Mouse (Mus musculus) urinary bladder, postnatal 25 days (tissue): ENCODE measurements at regions not wholly inside any gene's neighbourhood (a gene's known extent, or its start where the extent isn't known, plus 50 kb on each side); places are given as distances from the start of the nearest gene placed in this dataset.

Experiments used
- DNase-seq: peaks from one replicate; pipeline ENCODE4 v3.0.0; 2022; ENCODE audit warnings: low spot score

GRCm38 (mm10) chr8:35237279-35237678 lies 528.3 kb upstream of the Gm19410 start:
- DNase-seq: no peak

DNA sequence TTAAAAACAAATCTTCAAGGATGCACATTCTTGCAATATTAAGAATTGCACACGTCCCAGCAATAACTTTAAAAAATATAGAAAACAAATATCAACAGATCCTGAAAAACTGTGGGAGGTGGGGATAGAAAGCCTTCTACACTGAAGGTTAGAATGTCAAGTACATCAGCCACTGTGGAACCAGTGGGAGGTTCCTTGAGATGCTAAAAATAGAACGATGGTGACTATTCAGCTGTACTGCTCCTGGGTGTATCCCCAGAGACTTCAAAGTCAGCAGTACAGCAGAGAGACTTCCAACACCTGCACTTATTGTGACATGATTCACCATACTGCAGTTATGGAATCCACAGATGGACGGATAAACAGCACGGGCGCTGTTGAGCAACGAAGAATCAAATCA lies 524.7 kb upstream of the Gm19410 start:
- DNase-seq: no peak

DNA sequence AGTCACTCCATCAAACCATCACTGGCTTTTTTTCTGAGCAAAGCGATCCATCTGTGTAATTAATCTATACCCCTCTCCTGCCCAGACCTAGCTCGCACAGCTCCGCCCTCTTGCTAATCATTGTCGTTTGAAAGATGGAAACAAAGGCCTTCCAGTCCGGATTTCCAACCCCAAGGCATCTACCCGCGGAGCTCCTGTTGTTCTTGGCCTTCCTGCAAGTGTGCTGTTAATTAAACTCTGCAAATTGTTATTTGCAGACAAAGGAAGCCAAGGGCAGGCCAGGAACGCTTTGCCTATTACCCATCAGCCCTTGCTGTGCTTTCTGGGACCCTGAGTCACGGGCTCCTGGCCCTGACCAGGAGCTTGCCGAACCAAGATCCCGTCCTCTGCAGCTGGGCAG lies 522.0 kb upstream of the Gm19410 start:
- no peak for DNase-seq

- no peak for DNase-seq
Observed at GRCm38 (mm10) chr8:35249747-35250375, 515.7 kb upstream of the Gm19410 start.

DNA sequence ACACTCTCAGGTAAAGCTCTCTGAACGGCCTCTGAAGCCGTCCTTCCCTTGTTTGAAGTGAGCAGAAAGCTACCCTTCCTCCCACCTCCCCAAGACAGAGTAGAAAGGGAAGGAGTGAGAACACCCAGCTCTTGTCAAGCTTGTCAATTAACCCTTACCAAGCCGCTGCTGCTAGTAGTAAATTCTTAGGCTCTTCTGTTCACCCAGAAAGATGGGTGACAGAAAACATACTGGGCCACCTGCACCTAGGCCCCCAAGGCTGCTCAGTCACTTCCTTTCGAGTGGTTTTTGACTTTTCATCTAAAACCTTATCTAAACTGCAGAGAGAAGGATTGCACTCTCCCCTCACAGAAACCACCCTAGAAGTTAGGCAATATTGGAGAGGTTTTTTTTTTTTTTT lies 514.9 kb upstream of the Gm19410 start:
- DNase-seq: no peak

DNA sequence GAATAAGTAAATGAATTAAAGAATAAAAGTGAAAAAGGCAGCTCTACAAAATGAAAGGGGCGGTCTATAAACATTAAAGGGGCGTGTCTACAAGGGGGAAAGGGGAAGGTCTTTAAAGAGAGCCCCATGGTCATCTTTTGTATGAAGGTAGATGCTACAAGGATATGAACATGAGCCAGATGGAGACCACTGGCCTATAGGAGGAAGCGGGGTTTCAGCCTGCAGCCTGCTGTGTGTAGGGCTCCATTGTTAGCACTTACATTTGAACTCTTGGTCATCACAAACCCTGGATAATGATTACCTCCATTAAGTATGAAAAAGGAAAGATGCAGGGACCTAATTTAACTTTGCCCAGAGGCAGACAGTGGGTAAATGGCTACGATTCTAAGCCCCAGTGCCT lies 511.6 kb upstream of the Gm19410 start:
- DNase-seq: no peak

- no peak for DNase-seq
Observed at GRCm38 (mm10) chr8:35255327-35255726, 510.3 kb upstream of the Gm19410 start.

DNA sequence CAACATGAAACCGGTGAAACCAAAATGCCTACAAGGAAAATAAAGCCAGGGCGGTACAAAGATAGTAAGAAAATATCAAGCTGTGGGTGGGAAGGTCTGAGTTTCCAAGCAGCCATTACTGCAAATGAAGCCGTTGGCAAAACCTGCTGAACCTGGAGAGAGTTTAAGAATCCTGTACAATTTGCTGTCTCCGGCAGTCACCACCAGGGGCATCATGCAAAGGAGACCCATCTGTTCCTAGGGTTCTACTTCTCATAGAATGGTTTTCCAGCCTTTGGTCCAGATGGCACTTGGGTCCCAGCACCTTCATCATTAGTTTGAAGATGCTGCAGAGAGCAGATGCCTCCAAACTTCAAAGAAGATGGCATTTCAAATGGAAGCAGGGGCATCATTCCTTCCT lies 508.6 kb upstream of the Gm19410 start:
- no peak for DNase-seq

GRCm38 (mm10) chr8:35268221-35268620 lies 497.4 kb upstream of the Gm19410 start:
- no peak for DNase-seq

GRCm38 (mm10) chr8:35268986-35269385 lies 496.6 kb upstream of the Gm19410 start:
- no peak for DNase-seq

DNA sequence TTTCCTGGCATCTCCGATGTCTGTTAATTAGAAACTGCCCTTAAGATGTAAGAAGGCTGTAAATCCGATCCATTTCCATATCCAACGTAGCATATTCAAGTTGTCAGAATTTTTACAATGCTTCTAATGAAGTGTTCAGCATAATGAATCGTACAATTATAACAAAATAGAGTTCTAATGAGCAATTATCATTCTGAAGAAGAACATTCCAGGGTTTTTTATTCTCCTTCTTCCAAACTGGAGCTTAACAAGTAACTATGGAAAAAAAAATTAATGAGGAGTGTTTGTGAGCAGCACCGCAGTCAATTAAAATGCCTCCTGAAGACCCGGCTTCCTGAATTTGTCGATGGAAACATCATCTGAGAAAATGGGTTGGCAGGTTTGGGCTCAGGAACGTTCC lies 489.6 kb upstream of the Gm19410 start:
- no peak for DNase-seq

GRCm38 (mm10) chr8:35276460-35276859 lies 489.1 kb upstream of the Gm19410 start:
- no peak for DNase-seq

DNA sequence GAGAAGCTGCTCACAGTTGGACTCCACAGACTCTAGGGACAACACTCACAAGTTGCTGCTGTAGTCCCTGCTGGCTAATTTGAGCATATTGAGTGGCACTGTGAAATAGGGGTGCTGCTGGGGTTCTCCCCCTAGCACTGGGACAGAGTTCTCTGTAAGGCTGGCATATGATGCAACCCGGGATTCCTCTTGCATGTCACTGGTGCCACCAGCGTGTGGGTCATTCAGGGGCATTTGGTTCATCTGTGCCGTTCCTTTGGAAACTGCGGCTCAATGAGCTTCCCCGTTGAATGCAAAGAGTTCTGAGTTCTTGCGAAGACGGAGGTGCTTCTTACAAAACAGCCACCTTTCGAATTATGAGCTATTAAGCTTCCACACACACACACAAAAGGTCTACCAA lies 486.6 kb upstream of the Gm19410 start:
- DNase-seq: no peak

DNA sequence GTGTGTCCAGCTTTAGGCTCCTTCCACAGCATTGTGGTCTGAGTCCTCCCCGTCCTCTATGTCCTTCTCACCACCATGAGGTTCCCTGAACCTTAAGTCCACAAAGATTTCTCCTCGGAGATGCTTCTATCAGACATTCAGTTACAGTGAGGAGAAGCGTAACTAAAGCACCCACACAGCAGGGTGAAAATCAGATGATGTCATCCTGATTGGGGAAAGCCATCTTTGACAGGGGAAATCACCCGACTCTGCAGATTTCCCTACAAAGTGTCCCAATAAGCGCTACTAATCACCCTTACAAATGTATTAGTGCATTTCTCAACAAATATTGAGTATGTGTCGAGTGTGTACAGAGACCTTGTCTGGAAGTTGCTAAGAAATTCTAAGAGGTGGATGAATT lies 484.8 kb upstream of the Gm19410 start:
- DNase-seq: no peak

- no peak for DNase-seq
Observed at GRCm38 (mm10) chr8:35283366-35283765, 482.2 kb upstream of the Gm19410 start.

- DNase-seq: no peak
Observed at GRCm38 (mm10) chr8:35289018-35289417, 476.6 kb upstream of the Gm19410 start.

DNA sequence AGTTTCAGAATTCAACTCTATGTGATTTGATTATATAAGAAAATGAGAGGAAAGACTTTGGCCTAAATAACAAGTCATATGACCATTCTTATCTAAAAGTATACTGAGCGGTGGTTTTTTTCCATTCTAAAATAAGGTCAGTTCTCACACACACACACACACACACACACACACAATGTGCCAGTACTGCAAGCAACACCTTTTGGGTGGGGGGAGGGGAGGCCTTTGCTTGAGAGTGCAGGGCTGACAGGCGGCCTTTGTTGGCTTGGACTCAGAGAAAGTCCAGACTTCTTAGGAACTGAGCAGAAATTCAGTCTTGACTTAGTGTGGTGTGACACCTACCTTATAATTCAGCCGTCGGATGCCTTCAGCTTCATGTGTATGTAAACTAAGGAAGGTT lies 475.6 kb upstream of the Gm19410 start:
- DNase-seq: no peak

DNA sequence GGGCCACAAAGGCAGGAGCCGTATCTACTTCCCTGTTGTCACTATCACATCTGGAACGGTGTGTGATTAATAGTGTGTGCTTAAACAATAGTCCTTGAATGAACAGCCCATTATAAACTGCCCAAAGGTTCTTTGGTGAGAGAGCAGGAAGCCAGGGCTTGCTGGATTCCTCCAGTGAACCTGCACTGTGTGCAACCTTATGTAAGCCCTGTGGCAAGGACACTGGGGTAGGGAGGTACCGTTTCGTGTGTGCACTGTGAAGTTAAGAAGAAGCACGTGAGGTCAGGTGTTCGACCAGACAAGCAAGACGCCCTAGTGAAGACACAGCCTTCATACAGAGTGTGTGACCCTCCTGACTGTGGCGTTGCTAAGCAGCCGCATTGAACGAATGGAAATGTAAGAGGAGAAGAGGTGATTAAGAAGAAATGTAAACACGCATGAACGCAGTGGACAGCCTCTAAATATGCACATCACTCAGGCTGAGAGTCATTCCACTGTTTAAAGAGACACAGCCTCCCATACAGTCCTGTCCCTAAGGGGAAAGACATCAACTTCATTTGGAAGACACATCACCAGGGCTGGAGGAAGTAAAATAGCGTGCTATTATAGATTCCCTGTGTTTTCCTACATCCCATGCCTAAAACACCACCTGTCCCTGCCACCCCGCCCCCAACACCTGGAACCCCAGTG lies 472.0 kb upstream of the Gm19410 start:
- DNase-seq: no peak

GRCm38 (mm10) chr8:35296936-35297335 lies 468.7 kb upstream of the Gm19410 start:
- no peak for DNase-seq

DNA sequence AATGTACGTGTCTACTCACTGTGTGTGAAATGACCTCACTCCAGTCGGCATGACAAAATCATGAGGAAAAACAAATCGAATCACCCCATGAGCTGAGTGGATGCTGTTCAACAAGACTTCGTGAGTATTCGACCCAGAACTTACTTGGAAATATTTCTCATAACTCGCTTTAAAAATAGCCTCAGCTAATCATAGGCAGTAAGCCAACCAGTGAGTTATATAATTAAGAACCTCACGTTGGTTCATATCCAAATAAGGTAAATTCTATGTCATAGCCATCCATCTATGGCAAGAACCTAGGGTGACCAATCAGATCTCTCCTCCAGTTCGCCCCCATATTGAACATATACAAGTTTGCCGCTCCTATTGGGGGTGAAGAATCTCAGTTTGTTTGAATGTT lies 466.5 kb upstream of the Gm19410 start:
- no peak for DNase-seq

DNA sequence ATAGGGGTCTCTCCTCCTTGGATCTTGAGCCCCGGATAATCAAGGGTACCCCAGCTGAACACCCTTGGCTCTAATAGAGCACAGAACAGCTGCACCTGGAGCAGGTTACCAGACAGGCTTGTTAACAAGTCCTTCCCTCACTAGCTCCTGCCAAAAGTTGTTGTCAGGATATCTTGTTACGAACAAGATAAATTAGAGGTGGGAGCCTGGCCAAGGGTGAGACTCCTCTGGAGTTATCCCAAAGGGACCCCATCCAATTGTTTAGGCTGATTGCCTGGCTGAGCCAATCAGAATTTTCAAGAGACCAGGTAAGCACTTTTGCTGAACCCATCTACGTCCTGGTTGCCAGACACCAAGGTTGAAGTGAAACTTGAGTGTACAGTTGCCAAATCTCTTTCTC lies 465.2 kb upstream of the Gm19410 start:
- DNase-seq: no peak

DNA sequence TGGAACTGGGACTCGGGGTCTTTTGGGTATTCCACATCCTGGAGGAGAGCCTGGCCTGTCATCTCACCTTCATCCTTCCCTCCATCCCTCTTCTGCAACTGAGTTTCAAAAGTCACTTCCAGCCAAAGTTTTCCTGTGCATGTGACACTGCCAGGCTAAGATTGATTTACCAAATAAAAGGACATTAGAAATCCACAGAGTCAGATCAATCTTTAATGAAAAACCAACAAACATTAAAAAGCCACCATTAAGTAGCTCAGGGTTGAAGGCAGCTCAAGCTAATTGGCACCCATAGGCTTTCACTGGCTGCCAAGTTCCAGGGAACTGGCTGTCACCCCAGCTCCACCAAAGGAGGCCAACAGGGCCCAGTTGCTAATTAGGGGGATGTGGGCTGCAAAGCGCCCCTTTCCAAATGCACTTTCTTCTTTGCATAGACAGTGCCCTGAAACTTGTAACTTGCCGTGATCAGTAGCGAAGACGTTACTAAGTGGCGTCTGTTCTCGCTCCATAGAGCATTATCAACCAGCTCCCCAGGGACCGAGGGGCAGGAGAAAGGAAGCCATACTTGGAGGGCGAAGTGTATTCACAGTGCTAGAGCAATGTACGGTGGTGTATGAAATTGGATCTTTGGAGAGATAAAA lies 464.6 kb upstream of the Gm19410 start:
- no peak for DNase-seq

DNA sequence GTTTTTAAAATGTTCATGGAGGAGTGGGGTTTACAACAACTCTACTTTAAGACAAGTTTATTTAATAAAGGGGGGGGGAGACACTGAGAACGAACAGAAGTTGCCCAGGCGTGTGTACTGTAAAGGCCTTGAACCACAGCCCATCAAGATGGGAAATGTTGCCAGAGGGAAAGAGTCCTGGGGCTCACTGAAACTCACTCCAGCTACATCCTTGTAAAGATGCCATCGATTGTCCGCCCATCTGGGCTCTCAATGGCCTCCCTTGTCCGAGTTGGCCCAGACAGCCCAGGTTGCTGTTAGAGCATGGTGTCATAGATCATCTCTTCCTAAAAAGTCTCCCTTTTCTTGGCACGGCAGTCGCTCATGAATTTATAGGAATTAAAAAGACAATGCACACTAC lies 462.7 kb upstream of the Gm19410 start:
- no peak for DNase-seq
